Mouse (Mus musculus): ENCODE results near the gene Rap1gap2.

Gene Rap1gap2

GRCm38 (mm10) chr11:74537352-74537751, 73.4 kb downstream of the Rap1gap2 start:
- no peak for DNase-seq (ENCODE audit: low spot score)

- peak; percentile 80 for DNase-seq (ENCODE audit: low spot score)
These were observed 74.4 kb downstream of the Rap1gap2 start for GRCm38 (mm10) chr11:74536140-74536842.

GRCm38 (mm10) chr11:74534380-74534779, 76.3 kb downstream of the Rap1gap2 start:
- DNase-seq (ENCODE audit: low spot score), result no peak

- no peak for DNase-seq (ENCODE audit: low spot score)
These were observed 77.7 kb downstream of the Rap1gap2 start for GRCm38 (mm10) chr11:74533050-74533449.

GRCm38 (mm10) chr11:74532401-74532800, 78.3 kb downstream of the Rap1gap2 start:
- no peak for DNase-seq (ENCODE audit: low spot score)

GRCm38 (mm10) chr11:74531725-74532124, 79.0 kb downstream of the Rap1gap2 start:
- DNase-seq (ENCODE audit: low spot score), result no peak

- DNase-seq (ENCODE audit: low spot score), result peak; percentile 54
These were observed 80.9 kb downstream of the Rap1gap2 start for GRCm38 (mm10) chr11:74529803-74530202.

GRCm38 (mm10) chr11:74527555-74527954, 83.2 kb downstream of the Rap1gap2 start:
- DNase-seq (ENCODE audit: low spot score), result no peak

- DNase-seq (ENCODE audit: low spot score), result peak; percentile 56
These were observed 84.2 kb downstream of the Rap1gap2 start for GRCm38 (mm10) chr11:74526180-74527158.

GRCm38 (mm10) chr11:74525605-74526004, 85.1 kb downstream of the Rap1gap2 start:
- no peak for DNase-seq (ENCODE audit: low spot score)

GRCm38 (mm10) chr11:74525205-74525604, 85.5 kb downstream of the Rap1gap2 start:
- no peak for DNase-seq (ENCODE audit: low spot score)

GRCm38 (mm10) chr11:74524050-74524965, 86.4 kb downstream of the Rap1gap2 start:
- no peak for DNase-seq (ENCODE audit: low spot score)

GRCm38 (mm10) chr11:74523210-74523951, 87.3 kb downstream of the Rap1gap2 start:
- peak; percentile 28 for DNase-seq (ENCODE audit: low spot score)

- DNase-seq (ENCODE audit: low spot score), result peak; percentile 67
These were observed 88.1 kb downstream of the Rap1gap2 start for GRCm38 (mm10) chr11:74522487-74523209.

- peak; percentile 39 for DNase-seq (ENCODE audit: low spot score)
These were observed 88.7 kb downstream of the Rap1gap2 start for GRCm38 (mm10) chr11:74521981-74522486.

- no peak for DNase-seq (ENCODE audit: low spot score)
These were observed 90.5 kb downstream of the Rap1gap2 start for GRCm38 (mm10) chr11:74520201-74520600.

- DNase-seq (ENCODE audit: low spot score), result no peak
These were observed 94.6 kb downstream of the Rap1gap2 start for GRCm38 (mm10) chr11:74516112-74516511.

- DNase-seq (ENCODE audit: low spot score), result no peak
These were observed 95.7 kb downstream of the Rap1gap2 start for GRCm38 (mm10) chr11:74515046-74515445.

- DNase-seq (ENCODE audit: low spot score), result no peak
These were observed 98.1 kb downstream of the Rap1gap2 start for GRCm38 (mm10) chr11:74512595-74512994.

GRCm38 (mm10) chr11:74506275-74506674, 104.4 kb downstream of the Rap1gap2 start:
- no peak for DNase-seq (ENCODE audit: low spot score)

Data from embryo, embryonic 10 days (tissue).